Mouse (Mus musculus) heart, embryonic 12.5 days (tissue): ENCODE data around the gene B3glct. TPM values are rescaled to one million over a fixed set of nuclear protein-coding genes. Genes with fewer than 3 reads are reported as not detected.
A peak's percentile ranks its signal among the peaks of the same experiment; 100 is the strongest.

ENCODE experiments used
- ATAC-seq: fragments of 200-750 bp; cut with Nextera tagmentation; 2 replicates; pipeline ENCODE4 v1.8.0; 2017; ENCODE audit warnings: moderate TSS enrichment, moderate library complexity; ENCODE audit not compliant: insufficient number of reproducible peaks, low FRiP score
- H3K27ac ChIP-seq: fragments of 300-500 bp; sonication (generic); 2 replicates; pipeline ENCODE4 v1.5.1; 2016; ENCODE audit warnings: mild to moderate bottlenecking, moderate library complexity; ENCODE audit not compliant: poor library complexity, severe bottlenecking
- H3K27me3 ChIP-seq: fragments of 300-500 bp; sonication (generic); replicated peaks from 2 replicates; pipeline ENCODE4 v1.6.1; 2016; ENCODE audit warnings: mild to moderate bottlenecking, moderate library complexity
- H3K36me3 ChIP-seq: fragments of 300-500 bp; sonication (generic); 2 replicates; pipeline ENCODE4 v1.6.1; 2016; ENCODE audit warnings: mild to moderate bottlenecking, moderate library complexity
- H3K4me1 ChIP-seq: fragments of 300-500 bp; sonication (generic); replicated peaks from 2 replicates; pipeline ENCODE4 v1.6.1; 2016; ENCODE audit warnings: mild to moderate bottlenecking
- H3K4me2 ChIP-seq: fragments of 300-500 bp; sonication (generic); 2 replicates; pipeline ENCODE4 v1.6.1; 2016; ENCODE audit warnings: mild to moderate bottlenecking, moderate library complexity
- H3K4me3 ChIP-seq: fragments of 300-500 bp; sonication (generic); 2 replicates; pipeline ENCODE4 v1.5.1; 2016; ENCODE audit warnings: mild to moderate bottlenecking
- H3K9ac ChIP-seq: fragments of 300-500 bp; sonication (generic); 2 replicates; pipeline ENCODE4 v1.6.1; 2016; ENCODE audit warnings: mild to moderate bottlenecking, moderate library complexity
- H3K9me3 ChIP-seq: fragments of 300-500 bp; sonication (generic); replicated peaks from 2 replicates; pipeline ENCODE4 v1.6.1; 2016; ENCODE audit warnings: mild to moderate bottlenecking, moderate library complexity
- WGBS: fragments of 180-500 bp; shearing (Covaris S2); methylation state at CpG from one replicate; pipeline ENCODE4 v1.1.7; 2016; 5-methylcytosine and 5-hydroxymethylcytosine counted together
- polyA plus RNA-seq: library from polyadenylated mRNA; unstranded; fragments of >200 nt; fragmentation: Nextera tagmentation; extraction: Ambion mirVana; gene quantifications from 2 replicates; pipeline ENCODE4 v1.2.1, GENCODE M21; 2016

B3glct gene
- polyA plus RNA-seq, 1 experiment from 2014 or later: 12.0 TPM

- peaks cover 19% of the 10 kb centered on the region for H3K4me1 ChIP-seq
- H3K27ac ChIP-seq: no peak overlapping the region
- no peak for ATAC-seq
- 58% methylated on average over 4 of the region's 4 CpGs for WGBS
- H3K27me3 ChIP-seq: no peaks in the 10 kb centered on the region
- no peak overlapping the region for H3K4me3 ChIP-seq
- H3K4me2 ChIP-seq: no peak overlapping the region
- H3K9me3 ChIP-seq: 0 out of 2 replicates have a peak, but pooled peaks cover 4% of the 10 kb centered on the region
- no peaks in the 10 kb centered on the region for H3K36me3 ChIP-seq
- H3K9ac ChIP-seq: no peak overlapping the region
Observed at GRCm38 (mm10) chr5:149648196-149648595, 29.8 kb upstream of the B3glct start.

DNA sequence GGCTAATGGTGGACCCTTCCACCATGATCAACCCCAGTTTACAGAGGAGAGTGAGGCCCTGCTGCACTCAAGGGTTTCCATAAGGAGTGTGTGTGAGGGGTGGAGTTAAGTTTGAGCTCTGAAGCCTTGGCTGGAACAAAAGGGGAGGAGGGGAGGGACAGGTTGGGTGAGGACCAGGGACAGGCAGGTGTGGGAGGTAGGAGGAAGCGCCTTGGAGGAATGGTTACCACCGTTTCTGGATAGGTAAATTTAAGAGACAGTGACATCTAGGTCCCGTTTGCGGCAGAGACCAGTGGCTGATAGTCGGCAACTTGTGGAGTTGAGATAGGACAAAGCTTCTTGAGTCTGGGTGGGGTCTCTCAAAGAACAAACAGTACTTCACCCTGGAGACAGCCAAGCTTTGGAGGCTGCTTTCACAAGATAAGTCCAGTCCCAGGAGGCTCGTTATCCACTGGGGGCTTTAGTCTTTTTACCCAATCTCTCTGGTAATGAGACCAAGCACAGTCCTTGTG is 29.1 kb upstream of the B3glct start:
- H3K4me3 ChIP-seq: no peak overlapping the region
- WGBS: 32% methylated on average over 6 of the region's 6 CpGs
- no peak overlapping the region; the same call in 1 of the 2 replicates for H3K27ac ChIP-seq
- H3K36me3 ChIP-seq: no peaks in the 10 kb centered on the region
- H3K27me3 ChIP-seq: no peaks in the 10 kb centered on the region
- 0 out of 2 replicates have a peak, but pooled peaks cover 4% of the 10 kb centered on the region for H3K9me3 ChIP-seq
- H3K4me1 ChIP-seq: peaks cover 19% of the 10 kb centered on the region
- ATAC-seq: peak; percentile 78
- no peak overlapping the region for H3K9ac ChIP-seq
- no peak overlapping the region for H3K4me2 ChIP-seq

DNA sequence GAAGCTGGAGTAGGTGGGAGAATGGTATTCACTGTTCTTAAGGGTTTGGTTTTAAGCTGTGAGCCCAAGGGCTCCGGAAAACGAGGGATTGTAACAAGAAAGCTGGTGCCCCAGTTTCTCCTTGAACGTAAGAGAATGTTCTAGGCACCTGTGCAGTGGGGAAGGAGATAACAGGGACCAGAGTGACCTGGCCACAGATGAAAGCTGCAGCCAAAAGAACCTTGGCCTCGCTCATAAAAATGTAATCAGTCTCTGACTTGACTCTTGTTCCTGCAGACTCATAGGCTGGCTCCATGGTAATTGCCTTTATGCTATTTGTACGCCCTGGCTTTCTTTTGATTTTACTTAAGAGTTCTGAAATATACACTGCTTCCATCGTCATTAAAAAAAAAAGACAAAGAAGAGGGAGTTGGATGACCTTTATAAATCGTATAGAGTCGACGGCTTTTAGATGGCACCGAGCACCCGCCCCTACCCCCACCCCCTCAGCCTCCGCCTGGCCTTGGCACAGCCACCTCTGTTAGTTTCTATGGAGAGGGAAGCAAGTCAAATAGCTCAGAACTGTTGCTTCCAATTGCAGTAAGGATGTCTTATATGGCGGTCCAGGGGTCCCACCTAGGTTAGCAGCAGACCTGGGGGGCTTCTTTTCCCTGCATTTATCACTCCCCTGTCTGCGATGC is 28.4 kb upstream of the B3glct start:
- Histone ChIP-seq H3K36me3 (no peaks in the 10 kb centered on the region), H3K9me3 (0 out of 2 replicates have a peak, but pooled peaks cover 4% of the 10 kb centered on the region), H3K4me2 (no peak overlapping the region), H3K27me3 (no peaks in the 10 kb centered on the region), H3K4me1 (peaks cover 19% of the 10 kb centered on the region), H3K9ac (no peak overlapping the region), H3K4me3 (no peak overlapping the region), H3K27ac (no peak overlapping the region; the same call in 1 of the 2 replicates)
- ATAC-seq: no peak
- 73% methylated on average over 14 of the region's 14 CpGs for WGBS

- 0 out of 2 replicates have a peak, but pooled peaks cover 4% of the 10 kb centered on the region for H3K9me3 ChIP-seq
- ATAC-seq: no peak
- H3K36me3 ChIP-seq: no peaks in the 10 kb centered on the region
- no peak overlapping the region for H3K27ac ChIP-seq
- H3K9ac ChIP-seq: no peak overlapping the region
- 57% methylated on average over 4 of the region's 4 CpGs for WGBS
- peaks cover 19% of the 10 kb centered on the region for H3K4me1 ChIP-seq
- no peaks in the 10 kb centered on the region for H3K27me3 ChIP-seq
- no peak overlapping the region for H3K4me2 ChIP-seq
- H3K4me3 ChIP-seq: no peak overlapping the region
Observed at GRCm38 (mm10) chr5:149650179-149650553, 27.9 kb upstream of the B3glct start.

- 84% methylated on average over 9 of the region's 9 CpGs for WGBS
- Histone ChIP-seq H3K4me1 (no peaks in the 10 kb centered on the region), H3K9ac (no peak overlapping the region), H3K36me3 (no peaks in the 10 kb centered on the region), H3K27me3 (no peaks in the 10 kb centered on the region), H3K4me3 (no peak overlapping the region), H3K4me2 (no peak overlapping the region), H3K27ac (no peak overlapping the region), H3K9me3 (0 out of 2 replicates have a peak, but pooled peaks cover 4% of the 10 kb centered on the region)
- no peak for ATAC-seq
Observed at GRCm38 (mm10) chr5:149655636-149656035, 22.4 kb upstream of the B3glct start.

GRCm38 (mm10) chr5:149658022-149658421 is 20.0 kb upstream of the B3glct start:
- Histone ChIP-seq H3K27ac (no peak overlapping the region), H3K9ac (no peak overlapping the region), H3K4me1 (no peaks in the 10 kb centered on the region), H3K4me2 (no peak overlapping the region), H3K4me3 (no peak overlapping the region), H3K36me3 (no peaks in the 10 kb centered on the region), H3K9me3 (peaks cover 3% of the 10 kb centered on the region), H3K27me3 (no peaks in the 10 kb centered on the region)
- 55% methylated on average over 3 of the region's 3 CpGs for WGBS
- ATAC-seq: no peak

- Histone ChIP-seq H3K9me3 (peaks cover 3% of the 10 kb centered on the region), H3K9ac (no peak overlapping the region), H3K4me1 (no peaks in the 10 kb centered on the region), H3K27ac (no peak overlapping the region), H3K4me3 (no peak overlapping the region), H3K36me3 (no peaks in the 10 kb centered on the region), H3K27me3 (no peaks in the 10 kb centered on the region), H3K4me2 (no peak overlapping the region)
- WGBS: 62% methylated on average over 9 of the region's 9 CpGs
- ATAC-seq: no peak
Observed at GRCm38 (mm10) chr5:149658741-149659413, 19.2 kb upstream of the B3glct start.

GRCm38 (mm10) chr5:149659414-149659780 is 18.6 kb upstream of the B3glct start:
- no peak overlapping the region for H3K9ac ChIP-seq
- ATAC-seq: no peak
- H3K4me1 ChIP-seq: no peaks in the 10 kb centered on the region
- H3K36me3 ChIP-seq: no peaks in the 10 kb centered on the region
- H3K4me3 ChIP-seq: no peak overlapping the region
- H3K4me2 ChIP-seq: no peak overlapping the region
- H3K27me3 ChIP-seq: no peaks in the 10 kb centered on the region
- peaks cover 3% of the 10 kb centered on the region for H3K9me3 ChIP-seq
- WGBS: 43% methylated on average over 9 of the region's 9 CpGs
- no peak overlapping the region for H3K27ac ChIP-seq

DNA sequence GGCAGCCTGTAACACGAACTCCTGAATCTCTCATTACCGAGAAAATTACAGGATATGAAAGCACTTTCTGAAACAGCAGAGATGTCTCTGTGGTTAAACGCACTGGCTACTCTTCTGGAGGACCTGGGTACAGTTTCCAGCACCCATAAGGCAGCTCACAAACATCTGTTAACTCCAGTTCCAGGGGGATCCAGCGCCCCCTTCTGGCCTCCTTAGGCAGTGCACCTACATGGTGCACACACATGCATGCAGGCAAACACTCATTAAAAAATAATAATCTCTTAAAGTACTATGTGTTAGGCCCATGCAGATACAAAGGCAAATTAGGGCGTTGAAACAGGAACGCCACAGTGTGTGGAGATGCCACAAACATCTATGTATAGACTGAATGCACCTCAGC is 16.6 kb upstream of the B3glct start:
- H3K36me3 ChIP-seq: no peaks in the 10 kb centered on the region
- ATAC-seq: no peak
- H3K4me3 ChIP-seq: no peak overlapping the region
- H3K4me1 ChIP-seq: no peaks in the 10 kb centered on the region
- no peak overlapping the region for H3K9ac ChIP-seq
- H3K27me3 ChIP-seq: no peaks in the 10 kb centered on the region
- H3K9me3 ChIP-seq: peaks cover 3% of the 10 kb centered on the region
- 83% methylated on average over 6 of the region's 6 CpGs for WGBS
- no peak overlapping the region for H3K27ac ChIP-seq
- no peak overlapping the region for H3K4me2 ChIP-seq

DNA sequence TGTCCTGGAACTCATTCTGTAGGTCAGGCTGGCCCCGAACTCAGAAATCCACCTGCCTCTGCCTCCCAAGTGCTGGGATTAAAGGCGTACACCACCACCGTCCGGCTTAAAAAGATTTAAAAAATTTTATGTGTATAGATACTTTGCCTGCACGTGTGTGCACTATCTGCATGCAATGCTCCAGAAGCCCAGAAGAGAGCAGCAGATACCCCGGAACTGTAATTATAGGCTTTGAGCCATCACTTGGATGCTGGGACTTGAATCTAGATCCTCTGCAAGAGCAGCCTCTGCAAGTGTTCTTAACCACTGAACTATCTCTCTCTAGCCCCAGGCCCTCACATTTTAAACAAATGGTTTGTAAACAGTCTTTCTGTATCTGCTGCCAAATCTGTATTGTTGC is 15.1 kb upstream of the B3glct start:
- ATAC-seq: no peak
- H3K27me3 ChIP-seq: no peaks in the 10 kb centered on the region
- no peak overlapping the region for H3K4me3 ChIP-seq
- no peak overlapping the region for H3K9ac ChIP-seq
- H3K4me2 ChIP-seq: no peak overlapping the region
- H3K27ac ChIP-seq: no peak overlapping the region
- no peaks in the 10 kb centered on the region for H3K4me1 ChIP-seq
- H3K36me3 ChIP-seq: no peaks in the 10 kb centered on the region
- H3K9me3 ChIP-seq: peaks cover 3% of the 10 kb centered on the region
- WGBS: 88% methylated on average over 6 of the region's 6 CpGs

- no peak overlapping the region for H3K4me3 ChIP-seq
- ATAC-seq: no peak
- 67% methylated on average over 5 of the region's 5 CpGs for WGBS
- H3K4me1 ChIP-seq: no peaks in the 10 kb centered on the region
- H3K36me3 ChIP-seq: no peaks in the 10 kb centered on the region
- no peak overlapping the region for H3K9ac ChIP-seq
- H3K27ac ChIP-seq: no peak overlapping the region
- H3K4me2 ChIP-seq: 0 out of 2 replicates have a peak overlapping the region, but pooled peaks have one; percentile 13
- H3K27me3 ChIP-seq: no peaks in the 10 kb centered on the region
- H3K9me3 ChIP-seq: peaks cover 3% of the 10 kb centered on the region
Observed at GRCm38 (mm10) chr5:149663417-149663816, 14.6 kb upstream of the B3glct start.
